Mouse (Mus musculus) neural tube, embryonic 13.5 days (tissue): ENCODE data around the gene Map4k1. TPM values are rescaled to one million over a fixed set of nuclear protein-coding genes. Genes with fewer than 3 reads are reported as not detected.

Experiments used
- ATAC-seq: fragments of 200-750 bp; cut with Nextera tagmentation; 2 replicates; pipeline ENCODE4 v1.8.0; 2017; ENCODE audit warnings: low read depth, mild to moderate bottlenecking, moderate TSS enrichment, moderate library complexity
- H3K27ac ChIP-seq: fragments of 300-500 bp; sonication (generic); replicated peaks from 2 replicates; pipeline ENCODE4 v1.5.1; 2015; ENCODE audit warnings: moderate library complexity, mild to moderate bottlenecking, inconsistent platforms
- H3K27me3 ChIP-seq: fragments of 300-500 bp; sonication (generic); 2 replicates; pipeline ENCODE4 v1.6.1; 2015; ENCODE audit warnings: mild to moderate bottlenecking, inconsistent platforms
- H3K36me3 ChIP-seq: fragments of 300-500 bp; sonication (generic); 2 replicates; pipeline ENCODE4 v1.6.1; 2015; ENCODE audit warnings: mild to moderate bottlenecking, inconsistent platforms
- H3K4me1 ChIP-seq: fragments of 300-500 bp; sonication (generic); replicated peaks from 2 replicates; pipeline ENCODE4 v1.6.1; 2015; ENCODE audit warnings: inconsistent platforms
- H3K4me2 ChIP-seq: fragments of 300-500 bp; sonication (generic); 2 replicates; pipeline ENCODE4 v1.6.1; 2015; ENCODE audit warnings: inconsistent platforms, mild to moderate bottlenecking, moderate library complexity
- H3K4me3 ChIP-seq: fragments of 300-500 bp; sonication (generic); 2 replicates; pipeline ENCODE4 v1.5.1; 2015; ENCODE audit warnings: mild to moderate bottlenecking, inconsistent platforms
- H3K9ac ChIP-seq: fragments of 300-500 bp; sonication (generic); 2 replicates; pipeline ENCODE4 v1.6.1; 2015; ENCODE audit warnings: moderate library complexity, mild to moderate bottlenecking, inconsistent platforms
- H3K9me3 ChIP-seq: fragments of 300-500 bp; sonication (generic); 2 replicates; pipeline ENCODE4 v1.6.1; 2016; ENCODE audit warnings: inconsistent platforms
- WGBS: fragments of 180-500 bp; shearing (Covaris S2); methylation state at CpG from one replicate; pipeline ENCODE4 v1.1.7; 2015; 5-methylcytosine and 5-hydroxymethylcytosine counted together
- polyA plus RNA-seq: library from polyadenylated mRNA; unstranded; fragments of >200 nt; fragmentation: Nextera tagmentation; extraction: Ambion mirVana; gene quantifications from 2 replicates; pipeline ENCODE4 v1.2.1, GENCODE M21; 2015

Map4k1 gene
- polyA plus RNA-seq, 1 experiment from 2014 or later, result 4.1 TPM

GRCm38 (mm10) chr7:28957286-28957685 lies 24.6 kb upstream of the Map4k1 start:
- no peak for ATAC-seq
- Histone ChIP-seq H3K9ac (no peak overlapping the region), H3K4me3 (no peak overlapping the region), H3K9me3 (no peaks in the 10 kb centered on the region), H3K4me2 (no peak overlapping the region), H3K27me3 (no peaks in the 10 kb centered on the region), H3K4me1 (peaks cover 87% of the 10 kb centered on the region), H3K27ac (no peak overlapping the region), H3K36me3 (no peaks in the 10 kb centered on the region)
- 79% methylated on average over 6 of the region's 6 CpGs for WGBS

GRCm38 (mm10) chr7:28957997-28958725 lies 23.7 kb upstream of the Map4k1 start:
- ATAC-seq, result no peak

GRCm38 (mm10) chr7:28958770-28959169 lies 23.1 kb upstream of the Map4k1 start:
- Histone ChIP-seq H3K36me3 (no peaks in the 10 kb centered on the region), H3K9ac (no peak overlapping the region), H3K4me3 (0 out of 2 replicates have a peak overlapping the region, but pooled peaks have one; percentile 95), H3K27me3 (no peaks in the 10 kb centered on the region), H3K27ac (no peak overlapping the region), H3K4me1 (peaks cover 77% of the 10 kb centered on the region), H3K9me3 (no peaks in the 10 kb centered on the region), H3K4me2 (peak overlapping the region; percentile 90)
- 62% methylated on average over 1 of the region's 1 CpGs for WGBS
- no peak for ATAC-seq

More at GRCm38 (mm10) chr7:28957997-28958725, 23.7 kb upstream of the Map4k1 start:
- Histone ChIP-seq H3K36me3 (no peaks in the 10 kb centered on the region), H3K27me3 (no peaks in the 10 kb centered on the region), H3K4me3 (no peak overlapping the region), H3K9me3 (no peaks in the 10 kb centered on the region), H3K9ac (no peak overlapping the region), H3K4me1 (peaks cover 83% of the 10 kb centered on the region), H3K4me2 (no peak overlapping the region), H3K27ac (no peak overlapping the region)
- 77% methylated on average over 1 of the region's 1 CpGs for WGBS

GRCm38 (mm10) chr7:28959505-28960045 lies 22.3 kb upstream of the Map4k1 start:
- no peaks in the 10 kb centered on the region for H3K36me3 ChIP-seq
- peak overlapping the region; percentile 95 for H3K4me3 ChIP-seq
- peak overlapping the region; percentile 90 for H3K4me2 ChIP-seq
- peaks cover 71% of the 10 kb centered on the region for H3K4me1 ChIP-seq
- no peaks in the 10 kb centered on the region for H3K9me3 ChIP-seq
- H3K27ac ChIP-seq, result 0 out of 2 replicates have a peak overlapping the region, but pooled peaks have one; percentile 24
- ATAC-seq, result no peak
- peak overlapping the region; percentile 98 for H3K9ac ChIP-seq
- no peaks in the 10 kb centered on the region for H3K27me3 ChIP-seq
- 42% methylated on average over 6 of the region's 6 CpGs for WGBS

- peak overlapping the region; percentile 95 for H3K4me3 ChIP-seq
- H3K9ac ChIP-seq, result peak overlapping the region; percentile 98
- H3K4me2 ChIP-seq, result peak overlapping the region; percentile 90
- no peaks in the 10 kb centered on the region for H3K9me3 ChIP-seq
- H3K4me1 ChIP-seq, result peaks cover 61% of the 10 kb centered on the region
- WGBS, result 29% methylated on average over 9 of the region's 9 CpGs
- H3K36me3 ChIP-seq, result no peaks in the 10 kb centered on the region
- no peak overlapping the region for H3K27ac ChIP-seq
- H3K27me3 ChIP-seq, result no peaks in the 10 kb centered on the region
- no peak for ATAC-seq
These were observed 21.4 kb upstream of the Map4k1 start for GRCm38 (mm10) chr7:28960354-28961046.

- peak overlapping the region; percentile 88 for H3K27ac ChIP-seq
- H3K4me2 ChIP-seq, result peak overlapping the region; percentile 90
- no peaks in the 10 kb centered on the region for H3K27me3 ChIP-seq
- H3K9me3 ChIP-seq, result no peaks in the 10 kb centered on the region
- peak overlapping the region; percentile 95 for H3K4me3 ChIP-seq
- H3K4me1 ChIP-seq, result peaks cover 53% of the 10 kb centered on the region
- WGBS, result 1% methylated on average over 7 of the region's 7 CpGs
- peak overlapping the region; percentile 98 for H3K9ac ChIP-seq
- H3K36me3 ChIP-seq, result no peaks in the 10 kb centered on the region
- peak; percentile 10; the same call in 1 of the 2 replicates for ATAC-seq
These were observed 20.3 kb upstream of the Map4k1 start for GRCm38 (mm10) chr7:28961584-28961926.

- Histone ChIP-seq H3K36me3 (no peaks in the 10 kb centered on the region), H3K9ac (peak within 1 kb of the TSS; percentile 98), H3K4me1 (peaks cover 49% of the 10 kb centered on the region), H3K4me2 (peak within 1 kb of the TSS; percentile 90), H3K27ac (peak within 1 kb of the TSS; percentile 88), H3K4me3 (peak within 1 kb of the TSS; percentile 95), H3K27me3 (no peaks in the 10 kb centered on the region), H3K9me3 (no peaks in the 10 kb centered on the region)
- peak; percentile 94 for ATAC-seq
- WGBS, result under 1% methylated on average over 76 of the region's 76 CpGs
These were observed 19.8 kb upstream of the Map4k1 start, which contains the start of gene Actn4 for GRCm38 (mm10) chr7:28961927-28962670. Gene Actn4, minus strand, starts transcription at chr7:28962340.

- H3K4me2 ChIP-seq, result no peak overlapping the region
- peaks cover 36% of the 10 kb centered on the region for H3K4me1 ChIP-seq
- no peaks in the 10 kb centered on the region for H3K9me3 ChIP-seq
- no peak for ATAC-seq
- peak overlapping the region; percentile 86; the same call in 1 of the 2 replicates for H3K27ac ChIP-seq
- H3K9ac ChIP-seq, result no peak overlapping the region
- no peak overlapping the region for H3K4me3 ChIP-seq
- H3K36me3 ChIP-seq, result no peaks in the 10 kb centered on the region
- H3K27me3 ChIP-seq, result no peaks in the 10 kb centered on the region
- 82% methylated on average over 3 of the region's 3 CpGs for WGBS
These were observed 18.4 kb upstream of the Map4k1 start for GRCm38 (mm10) chr7:28963399-28963923.

GRCm38 (mm10) chr7:28965346-28965840 lies 16.5 kb upstream of the Map4k1 start:
- peaks cover 16% of the 10 kb centered on the region for H3K4me1 ChIP-seq
- H3K4me2 ChIP-seq, result no peak overlapping the region
- H3K27ac ChIP-seq, result no peak overlapping the region
- 78% methylated on average over 5 of the region's 5 CpGs for WGBS
- H3K9ac ChIP-seq, result no peak overlapping the region
- no peak for ATAC-seq
- H3K36me3 ChIP-seq, result peaks cover 14% of the 10 kb centered on the region; the same call in 1 of the 2 replicates
- no peaks in the 10 kb centered on the region for H3K27me3 ChIP-seq
- no peak overlapping the region for H3K4me3 ChIP-seq
- H3K9me3 ChIP-seq, result no peaks in the 10 kb centered on the region

GRCm38 (mm10) chr7:28966181-28966580 lies 15.7 kb upstream of the Map4k1 start:
- H3K9me3 ChIP-seq, result no peaks in the 10 kb centered on the region
- H3K4me2 ChIP-seq, result no peak overlapping the region
- H3K27me3 ChIP-seq, result no peaks in the 10 kb centered on the region
- peaks cover 20% of the 10 kb centered on the region for H3K36me3 ChIP-seq
- H3K27ac ChIP-seq, result no peak overlapping the region
- WGBS, result 88% methylated on average over 4 of the region's 5 CpGs
- H3K4me3 ChIP-seq, result no peak overlapping the region
- ATAC-seq, result no peak
- peaks cover 8% of the 10 kb centered on the region for H3K4me1 ChIP-seq
- no peak overlapping the region for H3K9ac ChIP-seq

GRCm38 (mm10) chr7:28966751-28967505 lies 14.9 kb upstream of the Map4k1 start:
- ATAC-seq, result no peak
- peaks cover 5% of the 10 kb centered on the region; the same call in 1 of the 2 replicates for H3K4me1 ChIP-seq
- H3K27ac ChIP-seq, result no peak overlapping the region
- no peak overlapping the region for H3K9ac ChIP-seq
- H3K4me2 ChIP-seq, result no peak overlapping the region
- H3K4me3 ChIP-seq, result no peak overlapping the region
- no peaks in the 10 kb centered on the region for H3K9me3 ChIP-seq
- no peaks in the 10 kb centered on the region for H3K27me3 ChIP-seq
- H3K36me3 ChIP-seq, result peaks cover 28% of the 10 kb centered on the region
- 69% methylated on average over 4 of the region's 4 CpGs for WGBS
